Mouse (Mus musculus) embryonic facial prominence, embryonic 11.5 days (tissue): ENCODE data around the gene Syn1. TPM values are rescaled to one million over a fixed set of nuclear protein-coding genes. Genes with fewer than 3 reads are reported as not detected.

ENCODE experiments used
- ATAC-seq: fragments of 200-750 bp; cut with Nextera tagmentation; replicated peaks from 2 replicates; pipeline ENCODE4 v1.8.0; 2017; ENCODE audit warnings: low read depth; ENCODE audit not compliant: insufficient number of reproducible peaks, low FRiP score, low TSS enrichment
- DNase-seq: peaks from one replicate; pipeline ENCODE4 v3.0.0-alpha.2; 2015; ENCODE audit warnings: low spot score
- H3K27ac ChIP-seq: fragments of 300-500 bp; sonication (generic); replicated peaks from 2 replicates; pipeline ENCODE4 v1.5.1; 2014; ENCODE audit warnings: mild to moderate bottlenecking, low read depth, low read length, control low read depth
- H3K27me3 ChIP-seq: fragments of 300-500 bp; sonication (generic); 2 replicates; pipeline ENCODE4 v1.6.1; 2014; ENCODE audit warnings: mild to moderate bottlenecking, low read length, moderate library complexity, mixed read lengths; ENCODE audit not compliant: control insufficient read depth, insufficient read depth
- H3K36me3 ChIP-seq: fragments of 300-500 bp; sonication (generic); replicated peaks from 2 replicates; pipeline ENCODE4 v1.6.1; 2014; ENCODE audit warnings: low read depth, mild to moderate bottlenecking, low read length, moderate library complexity, mixed read lengths; ENCODE audit not compliant: control insufficient read depth, insufficient read depth
- H3K4me1 ChIP-seq: fragments of 300-500 bp; sonication (generic); 2 replicates; pipeline ENCODE4 v1.6.1; 2014; ENCODE audit warnings: low read length, mixed read lengths; ENCODE audit not compliant: control insufficient read depth, insufficient read depth
- H3K4me2 ChIP-seq: fragments of 300-500 bp; sonication (generic); 2 replicates; pipeline ENCODE4 v1.6.1; 2014; ENCODE audit warnings: low read depth, mild to moderate bottlenecking, control low read depth, low read length, moderate library complexity
- H3K4me3 ChIP-seq: fragments of 300-500 bp; sonication (generic); 2 replicates; pipeline ENCODE4 v1.5.1; 2014; ENCODE audit warnings: low read depth, low read length, control low read depth
- H3K9ac ChIP-seq: fragments of 300-500 bp; sonication (generic); replicated peaks from 2 replicates; pipeline ENCODE4 v1.6.1; 2014; ENCODE audit warnings: mild to moderate bottlenecking, control low read depth, low read length
- H3K9me3 ChIP-seq: fragments of 300-500 bp; sonication (generic); replicated peaks from 2 replicates; pipeline ENCODE4 v1.6.1; 2016; ENCODE audit warnings: mild to moderate bottlenecking, low read length, inconsistent platforms, mixed read lengths; ENCODE audit not compliant: control insufficient read depth
- WGBS: fragments of 180-500 bp; shearing (Covaris S2); extraction: QIAGEN DNeasy Blood & Tissue Kit; methylation state at CpG from one replicate; pipeline ENCODE4 v1.1.7; 2014; 5-methylcytosine and 5-hydroxymethylcytosine counted together
- polyA plus RNA-seq: library from polyadenylated mRNA; unstranded; fragments of >200 nt; fragmentation: Nextera tagmentation; extraction: Ambion mirVana; gene quantifications from 2 replicates; pipeline ENCODE4 v1.2.1, GENCODE M21; 2014

The Syn1 gene
- 3.6 and 4.0 TPM in 2 replicates for polyA plus RNA-seq

GRCm38 (mm10) chrX:20920844-20921364 is at the start of gene Syn1:
TSS of gene Syn1 (minus strand) at chrX:20921004.
- H3K4me2 ChIP-seq: peak within 1 kb of the TSS; percentile 60
- no peak within 1 kb of the TSS for H3K27ac ChIP-seq
- 11% methylated on average over 24 of the region's 44 CpGs for WGBS
- H3K27me3 ChIP-seq: no peaks in the 10 kb centered on the region
- H3K4me3 ChIP-seq: peak within 1 kb of the TSS; percentile 36
- H3K36me3 ChIP-seq: no peaks in the 10 kb centered on the region
- DNase-seq: peak; percentile 84
- H3K9ac ChIP-seq: no peak within 1 kb of the TSS
- no peaks in the 10 kb centered on the region for H3K9me3 ChIP-seq
- H3K4me1 ChIP-seq: no peaks in the 10 kb centered on the region
- ATAC-seq: peak; percentile 94

GRCm38 (mm10) chrX:20961477-20962378 is 40.9 kb upstream of the Syn1 start, which contains the start of gene Uxt:
TSS of gene Uxt (minus strand) at chrX:20962017.
- Histone ChIP-seq H3K4me2 (peak within 1 kb of the TSS; percentile 30), H3K27ac (no peak within 1 kb of the TSS), H3K27me3 (no peaks in the 10 kb centered on the region), H3K9me3 (no peaks in the 10 kb centered on the region), H3K9ac (peak within 1 kb of the TSS; percentile 48), H3K36me3 (no peaks in the 10 kb centered on the region), H3K4me3 (peak within 1 kb of the TSS; percentile 47), H3K4me1 (no peaks in the 10 kb centered on the region)
- 10% methylated on average over 57 of the region's 57 CpGs for WGBS
- ATAC-seq (peak; percentile 98), DNase-seq (peak; percentile 89)

GRCm38 (mm10) chrX:20950191-20950880 is 29.5 kb upstream of the Syn1 start, which contains the start of gene Elk1:
TSS of gene Elk1 (minus strand) at chrX:20950608.
- Histone ChIP-seq H3K36me3 (no peaks in the 10 kb centered on the region), H3K27ac (no peak within 1 kb of the TSS), H3K4me3 (peak within 1 kb of the TSS; percentile 57), H3K4me1 (no peaks in the 10 kb centered on the region), H3K9me3 (no peaks in the 10 kb centered on the region), H3K27me3 (no peaks in the 10 kb centered on the region), H3K4me2 (peak within 1 kb of the TSS; percentile 32), H3K9ac (peak within 1 kb of the TSS; percentile 64)
- peak; percentile 87 for DNase-seq
- WGBS: 30% methylated on average over 29 of the region's 30 CpGs
- ATAC-seq: peak; percentile 98

- 8% methylated on average over 4 of the region's 4 CpGs for WGBS
- ATAC-seq: no peak
- no peaks in the 10 kb centered on the region for H3K4me1 ChIP-seq
- no peaks in the 10 kb centered on the region for H3K27me3 ChIP-seq
- no peak overlapping the region for H3K27ac ChIP-seq
- no peak overlapping the region for H3K4me2 ChIP-seq
- H3K36me3 ChIP-seq: no peaks in the 10 kb centered on the region
- H3K9ac ChIP-seq: no peak overlapping the region
- no peaks in the 10 kb centered on the region for H3K9me3 ChIP-seq
- H3K4me3 ChIP-seq: no peak overlapping the region
- peak; percentile 52 for DNase-seq
Observed at GRCm38 (mm10) chrX:20946055-20946454, 25.3 kb upstream of the Syn1 start.

- Histone ChIP-seq H3K4me1 (no peaks in the 10 kb centered on the region), H3K36me3 (no peaks in the 10 kb centered on the region; the same call in 1 of the 2 replicates), H3K9me3 (no peaks in the 10 kb centered on the region), H3K9ac (no peak overlapping the region), H3K27ac (no peak overlapping the region), H3K4me2 (no peak overlapping the region), H3K27me3 (no peaks in the 10 kb centered on the region), H3K4me3 (no peak overlapping the region)
- ATAC-seq: no peak
- DNase-seq: no peak
- 100% methylated on average over 1 of the region's 1 CpGs for WGBS
Observed at GRCm38 (mm10) chrX:20931963-20932362, 11.2 kb upstream of the Syn1 start.

GRCm38 (mm10) chrX:20931364-20931763 is 10.6 kb upstream of the Syn1 start, which contains the start of gene Cfp:
TSS of gene Cfp (minus strand) at chrX:20931555.
- no peak within 1 kb of the TSS for H3K4me3 ChIP-seq
- no peaks in the 10 kb centered on the region for H3K27me3 ChIP-seq
- H3K36me3 ChIP-seq: no peaks in the 10 kb centered on the region; the same call in 1 of the 2 replicates
- no peak for ATAC-seq
- no peaks in the 10 kb centered on the region for H3K9me3 ChIP-seq
- WGBS: 90% methylated on average over 1 of the region's 1 CpGs
- H3K4me1 ChIP-seq: no peaks in the 10 kb centered on the region
- H3K27ac ChIP-seq: no peak within 1 kb of the TSS
- no peak within 1 kb of the TSS for H3K9ac ChIP-seq
- no peak within 1 kb of the TSS for H3K4me2 ChIP-seq
- DNase-seq: no peak

DNA sequence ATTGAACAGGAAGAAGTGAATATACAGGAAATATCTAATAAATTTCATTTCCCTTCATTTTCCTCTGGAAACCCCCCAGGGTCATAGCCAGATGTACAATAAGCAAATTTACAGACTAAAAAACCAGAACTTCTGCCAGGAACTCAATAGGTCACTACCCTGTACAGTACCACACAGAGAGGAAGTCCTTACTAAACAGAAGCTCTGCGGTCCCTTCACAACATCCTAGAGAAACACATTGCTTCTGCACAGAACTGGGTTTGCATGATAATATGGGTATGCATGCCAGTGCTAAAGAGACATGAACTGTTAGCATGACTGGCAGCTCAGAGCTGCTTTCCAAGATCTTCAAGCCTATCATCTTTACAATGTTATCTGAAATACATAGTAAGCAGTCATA is 9.1 kb upstream of the Syn1 start:
- no peaks in the 10 kb centered on the region for H3K9me3 ChIP-seq
- no peak overlapping the region for H3K27ac ChIP-seq
- H3K36me3 ChIP-seq: no peaks in the 10 kb centered on the region; the same call in 1 of the 2 replicates
- H3K27me3 ChIP-seq: no peaks in the 10 kb centered on the region
- H3K4me2 ChIP-seq: no peak overlapping the region
- ATAC-seq (no peak), DNase-seq (no peak)
- no peaks in the 10 kb centered on the region for H3K4me1 ChIP-seq
- H3K9ac ChIP-seq: no peak overlapping the region
- WGBS: 88% methylated on average over 1 of the region's 1 CpGs
- H3K4me3 ChIP-seq: no peak overlapping the region
